Mouse (Mus musculus): Measurements from ENCODE around the gene Runx1.

Runx1 gene

GRCm38 (mm10) chr16:92792905-92793304 lies 33.0 kb downstream of the Runx1 start:
- DNase-seq, result no peak

GRCm38 (mm10) chr16:92790601-92791000 lies 35.3 kb downstream of the Runx1 start:
- no peak for DNase-seq

GRCm38 (mm10) chr16:92789840-92790239 lies 36.1 kb downstream of the Runx1 start:
- DNase-seq, result no peak

- no peak for DNase-seq
Measured at GRCm38 (mm10) chr16:92788446-92788845, 37.5 kb downstream of the Runx1 start.

- no peak for DNase-seq
Measured at GRCm38 (mm10) chr16:92786883-92787321, 39.0 kb downstream of the Runx1 start.

GRCm38 (mm10) chr16:92786276-92786882 lies 39.6 kb downstream of the Runx1 start:
- DNase-seq, result no peak

- no peak for DNase-seq
Measured at GRCm38 (mm10) chr16:92783651-92784131, 42.3 kb downstream of the Runx1 start.

- DNase-seq, result no peak
Measured at GRCm38 (mm10) chr16:92782408-92782807, 43.5 kb downstream of the Runx1 start.

- no peak for DNase-seq
Measured at GRCm38 (mm10) chr16:92779896-92780435, 46.0 kb downstream of the Runx1 start.

GRCm38 (mm10) chr16:92779175-92779574 lies 46.8 kb downstream of the Runx1 start:
- no peak for DNase-seq

- DNase-seq, result no peak
Measured at GRCm38 (mm10) chr16:92778096-92778780, 47.7 kb downstream of the Runx1 start.

GRCm38 (mm10) chr16:92767862-92768261 lies 58.1 kb downstream of the Runx1 start:
- DNase-seq, result no peak

- DNase-seq, result no peak
Measured at GRCm38 (mm10) chr16:92767423-92767822, 58.5 kb downstream of the Runx1 start.

GRCm38 (mm10) chr16:92764741-92765396 lies 61.1 kb downstream of the Runx1 start:
- no peak for DNase-seq

GRCm38 (mm10) chr16:92763666-92764065 lies 62.3 kb downstream of the Runx1 start:
- no peak for DNase-seq

GRCm38 (mm10) chr16:92761968-92762521 lies 63.9 kb downstream of the Runx1 start:
- peak; percentile 68 for DNase-seq

- no peak for DNase-seq
Measured at GRCm38 (mm10) chr16:92760091-92760490, 65.9 kb downstream of the Runx1 start.

- DNase-seq, result no peak
Measured at GRCm38 (mm10) chr16:92757564-92757963, 68.4 kb downstream of the Runx1 start.

- DNase-seq, result no peak
Measured at GRCm38 (mm10) chr16:92753944-92754343, 72.0 kb downstream of the Runx1 start.

- DNase-seq, result no peak
Measured at GRCm38 (mm10) chr16:92753139-92753538, 72.8 kb downstream of the Runx1 start.

GRCm38 (mm10) chr16:92748272-92748671 lies 77.7 kb downstream of the Runx1 start:
- DNase-seq, result no peak

GRCm38 (mm10) chr16:92747062-92747461 lies 78.9 kb downstream of the Runx1 start:
- DNase-seq, result no peak

GRCm38 (mm10) chr16:92745239-92745638 lies 80.7 kb downstream of the Runx1 start:
- DNase-seq, result no peak

Data from cerebellum, adult 9-10 months (tissue).